Mouse (Mus musculus) megakaryocyte progenitor cell, adult 5-6 weeks (primary cell): ENCODE measurements around the gene Arv1. TPM values are rescaled to one million over a fixed set of nuclear protein-coding genes. Genes with fewer than 3 reads are reported as not detected.

Experiments used
- total RNA-seq, 2 experiments: library from RNA; stranded (forward) in 1 of 2; stranded (reverse) in 1 of 2; fragments of 157-497, 149-512 nt in 1 of 2; fragments of 200-1000 nt in 1 of 2; gene quantifications; 2 replicates each; pipeline versions ENCODE4 v1.2.3 to v1.2.4; 2015 to 2017

Gene Arv1
- total RNA-seq, 2 experiments from 2014 or later, result 4.0 to 10.1 TPM

Other genes with a start within 250 kb of the Arv1 start
- gene Cog2, start 201.4 kb upstream of the Arv1 start, total RNA-seq (2015), result 9.3 and 12.8 TPM in 2 replicates
- 20.9 and 27.4 TPM in 2 replicates for gene Cog2, start 201.4 kb upstream of the Arv1 start, total RNA-seq (2017)
- not detected in 2 replicates for gene Agt, start 152.4 kb upstream of the Arv1 start, total RNA-seq (2015)
- gene Agt, start 152.4 kb upstream of the Arv1 start, total RNA-seq (2017), result not detected in 2 replicates
- not detected in 2 replicates for gene Capn9, start 146.0 kb upstream of the Arv1 start, total RNA-seq (2015)
- gene Capn9, start 146.0 kb upstream of the Arv1 start, total RNA-seq (2017), result not detected in 2 replicates
- gene 2310022B05Rik, start 58.8 kb upstream of the Arv1 start, total RNA-seq (2015), result 6.3 and 7.0 TPM in 2 replicates
- gene 2310022B05Rik, start 58.8 kb upstream of the Arv1 start, total RNA-seq (2017), result 3.0 and 3.1 TPM in 2 replicates
- 49.9 and 51.7 TPM in 2 replicates for gene Ttc13, start 156 bp upstream of the Arv1 start, total RNA-seq (2015)
- 52.1 and 52.3 TPM in 2 replicates for gene Ttc13, start 156 bp upstream of the Arv1 start, total RNA-seq (2017)
- not detected in 2 replicates for gene Fam89a, start 29.7 kb downstream of the Arv1 start, total RNA-seq (2015)
- gene Fam89a, start 29.7 kb downstream of the Arv1 start, total RNA-seq (2017), result not detected in 2 replicates
- not detected in 2 replicates for gene Trim67, start 71.0 kb downstream of the Arv1 start, total RNA-seq (2015)
- gene Trim67, start 71.0 kb downstream of the Arv1 start, total RNA-seq (2017), result 0.07 TPM in 1 of 2 replicates, not detected in the other
- gene Gnpat, start 140.9 kb downstream of the Arv1 start, total RNA-seq (2015), result 108 and 116 TPM in 2 replicates
- gene Gnpat, start 140.9 kb downstream of the Arv1 start, total RNA-seq (2017), result 103 and 104 TPM in 2 replicates
- 29.7 and 35.7 TPM in 2 replicates for gene 2810004N23Rik, start 141.0 kb downstream of the Arv1 start, total RNA-seq (2015)
- gene 2810004N23Rik, start 141.0 kb downstream of the Arv1 start, total RNA-seq (2017), result 68.5 and 72.1 TPM in 2 replicates
- 7.9 and 8.7 TPM in 2 replicates for gene Exoc8, start 175.6 kb downstream of the Arv1 start, total RNA-seq (2015)
- gene Exoc8, start 175.6 kb downstream of the Arv1 start, total RNA-seq (2017), result 12.8 and 17.7 TPM in 2 replicates
- gene Sprtn, start 175.7 kb downstream of the Arv1 start, total RNA-seq (2015), result 15.7 and 19.1 TPM in 2 replicates
- gene Sprtn, start 175.7 kb downstream of the Arv1 start, total RNA-seq (2017), result 19.6 and 25.5 TPM in 2 replicates
- gene Egln1, start 227.2 kb downstream of the Arv1 start, total RNA-seq (2015), result 30.2 and 32.0 TPM in 2 replicates
- gene Egln1, start 227.2 kb downstream of the Arv1 start, total RNA-seq (2017), result 21.9 and 25.0 TPM in 2 replicates